Comparison of ENCODE assay signal across 9 mouse cellular contexts in genomic region chr1:87273514-87273942, GRCm38 (mm10). TPM values are rescaled to one million over a fixed set of nuclear protein-coding genes. Genes with fewer than 3 reads are reported as not detected.
DNase-seq lines count a peak whose midpoint lies in the region; ATAC-seq and TF ChIP-seq lines count a peak whose summit lies in the region.
"Had no signal": no experiment of that assay in that cellular context is flagged by ENCODE, and none has a peak within 500 bp of the region (broad histone marks: within the 10 kb centered on the region; RNA-seq: fewer than 3 reads in every experiment).

No protein-coding gene starts in this region.

- no peak overlapping the region for H3K9ac ChIP-seq in forebrain, embryonic 14.5 days (ENCODE audit: low read length)
- H3K9ac ChIP-seq in forebrain, embryonic 15.5 days (replicated peaks) = no peak overlapping the region
- H3K9ac ChIP-seq: lung, embryonic 15.5 days had no signal

- H3K27ac ChIP-seq in forebrain, embryonic 14.5 days (ENCODE audit: low read depth, low read length) = no peak overlapping the region
- H3K27ac ChIP-seq in forebrain, embryonic 15.5 days (replicated peaks) = no peak overlapping the region
- H3K27ac ChIP-seq: lung, embryonic 15.5 days had no signal

- no peak for TF ChIP-seq CTCF in lung, adult 2 months (IDR thresholded peaks at IDR 0.05; ENCODE audit: insufficient read depth, low read length)

- no peak for TF ChIP-seq POLR2A in lung, adult 2 months (IDR thresholded peaks at IDR 0.05; ENCODE audit: borderline replicate concordance, extremely low read depth, low read depth, low read length)

- 57% methylated on average over 3 of the region's 3 CpGs for WGBS in forebrain, embryonic 14.5 days
- WGBS in forebrain, embryonic 15.5 days = 57% methylated on average over 3 of the region's 3 CpGs
- 53% methylated on average over 3 of the region's 3 CpGs for WGBS in lung, adult 2 months

- no peak overlapping the region for H3K4me3 ChIP-seq in forebrain, embryonic 14.5 days (ENCODE audit: low read depth, low read length)
- H3K4me3 ChIP-seq in forebrain, embryonic 15.5 days = no peak overlapping the region
- H3K4me3 ChIP-seq in lung, adult 2 months (replicated peaks; ENCODE audit: extremely low read depth, low read depth, low read length) = no peak overlapping the region
- H3K4me3 ChIP-seq: lung, embryonic 15.5 days had no signal

- H3K9me3 ChIP-seq in forebrain, embryonic 14.5 days (replicated peaks; ENCODE audit: control insufficient read depth, low read length) = no peaks in the 10 kb centered on the region
- no peaks in the 10 kb centered on the region for H3K9me3 ChIP-seq in forebrain, embryonic 15.5 days
- H3K9me3 ChIP-seq: lung, embryonic 15.5 days had no signal

- no peaks in the 10 kb centered on the region for H3K27me3 ChIP-seq in forebrain, embryonic 14.5 days (replicated peaks; ENCODE audit: control insufficient read depth, insufficient read depth, low read length)
- H3K27me3 ChIP-seq in forebrain, embryonic 15.5 days = 0 out of 2 replicates have a peak, but pooled peaks cover 2% of the 10 kb centered on the region

- H3K4me1 ChIP-seq in forebrain, embryonic 14.5 days (ENCODE audit: control insufficient read depth, insufficient read depth, low read length) = peaks cover 3% of the 10 kb centered on the region; the same call in 1 of the 2 replicates
- peaks cover 11% of the 10 kb centered on the region for H3K4me1 ChIP-seq in forebrain, embryonic 15.5 days
- no peaks in the 10 kb centered on the region for H3K4me1 ChIP-seq in lung, adult 2 months (ENCODE audit: control insufficient read depth, insufficient read depth, low read length)

- no peak overlapping the region for H3K4me2 ChIP-seq in forebrain, embryonic 14.5 days (ENCODE audit: low read length)
- H3K4me2 ChIP-seq in forebrain, embryonic 15.5 days (replicated peaks) = no peak overlapping the region
- H3K4me2 ChIP-seq: lung, embryonic 15.5 days had no signal

- DNase-seq in forebrain, embryonic 14.5 days (ENCODE audit: low spot score) = peak; percentile 42
- DNase-seq in lung, postnatal 25 days (ENCODE audit: low spot score) = peak; percentile 7
- DNase-seq in lung, adult 2 months = no peak
- peak; percentile 51 to 53 for DNase-seq in cerebellum, postnatal 36 days
- DNase-seq in layer of hippocampus, postnatal 10 days (ENCODE audit: low spot score in 2 of 2) = peak; percentile 26 to 45
- no peak for DNase-seq in thymus, adult 18-20 months

- no peak for ATAC-seq in forebrain, embryonic 14.5 days
- ATAC-seq in forebrain, embryonic 15.5 days (replicated peaks) = no peak
- ATAC-seq in megakaryocyte progenitor cell, adult 5-6 weeks (replicated peaks; ENCODE audit: poor library complexity) = no peak

- H3K36me3 ChIP-seq in forebrain, embryonic 14.5 days (ENCODE audit: control insufficient read depth, insufficient read depth, low read length) = no peaks in the 10 kb centered on the region
- H3K36me3 ChIP-seq in forebrain, embryonic 15.5 days = no peaks in the 10 kb centered on the region
- H3K36me3 ChIP-seq: lung, embryonic 15.5 days had no signal

RNA-seq across cellular contexts. Expression of gene Efhd1, which starts 9.4 kb away (rescaled TPM):
- polyA plus RNA-seq in forebrain, embryonic 14.5 days (2014; fragmentation: Nextera tagmentation; extraction: Ambion mirVana) = 0.48 and 0.68 TPM in 2 replicates
- 0.89 and 0.90 TPM in 2 replicates for polyA plus RNA-seq in forebrain, embryonic 15.5 days (2015; fragmentation: Nextera tagmentation; extraction: Ambion mirVana)
- 1.7 and 3.0 TPM in 2 replicates for polyA plus RNA-seq in lung, adult 2 months (2012; rRNA removed)
- 1 to 10 TPM; 7.2 to 7.7 TPM for total RNA-seq in layer of hippocampus, postnatal 10 days (2021)
- not detected in 2 replicates for total RNA-seq in megakaryocyte progenitor cell, adult 5-6 weeks (2015)
- total RNA-seq in megakaryocyte progenitor cell, adult 5-6 weeks (2017) = not detected in 2 replicates

RNA-seq across cellular contexts. Expression of gene Gigyf2, which starts 53.3 kb away (rescaled TPM):
- 50.0 and 53.6 TPM in 2 replicates for polyA plus RNA-seq in forebrain, embryonic 14.5 days (2014; fragmentation: Nextera tagmentation; extraction: Ambion mirVana)
- 69.3 and 71.3 TPM in 2 replicates for polyA plus RNA-seq in forebrain, embryonic 15.5 days (2015; fragmentation: Nextera tagmentation; extraction: Ambion mirVana)
- 20.2 and 30.4 TPM in 2 replicates for polyA plus RNA-seq in lung, adult 2 months (2012; rRNA removed)
- total RNA-seq in layer of hippocampus, postnatal 10 days (2021) = 10 to 100 TPM; 83.0 to 91.2 TPM
- 53.5 and 60.7 TPM in 2 replicates for total RNA-seq in megakaryocyte progenitor cell, adult 5-6 weeks (2015)
- 77.8 and 103 TPM in 2 replicates for total RNA-seq in megakaryocyte progenitor cell, adult 5-6 weeks (2017)

RNA-seq across cellular contexts. Expression of gene Eif4e2, which starts 59.8 kb away (rescaled TPM):
- polyA plus RNA-seq in forebrain, embryonic 14.5 days (2014; fragmentation: Nextera tagmentation; extraction: Ambion mirVana) = 56.6 and 61.9 TPM in 2 replicates
- polyA plus RNA-seq in forebrain, embryonic 15.5 days (2015; fragmentation: Nextera tagmentation; extraction: Ambion mirVana) = 93.5 and 98.5 TPM in 2 replicates
- 17.2 and 26.6 TPM in 2 replicates for polyA plus RNA-seq in lung, adult 2 months (2012; rRNA removed)
- 10 to 100 TPM; 81.5 to 82.8 TPM for total RNA-seq in layer of hippocampus, postnatal 10 days (2021)
- total RNA-seq in megakaryocyte progenitor cell, adult 5-6 weeks (2015) = 79.1 and 84.7 TPM in 2 replicates
- total RNA-seq in megakaryocyte progenitor cell, adult 5-6 weeks (2017) = 160 and 176 TPM in 2 replicates

Comparison
In these comparisons a context has a peak if more than half of its experiments do, and no peak if none do; other contexts are left out.
1. DNase-seq: peak in forebrain, embryonic 14.5 days (single experiment), lung, postnatal 25 days (single experiment), cerebellum, postnatal 36 days (2 of 2) and layer of hippocampus, postnatal 10 days (2 of 2); none in lung, adult 2 months (single experiment) and thymus, adult 18-20 months (0 of 2).